Mouse (Mus musculus) urinary bladder, postnatal 25 days (tissue): ENCODE results near the gene Pqlc3.
"Not testable (repeated sequence)": the region's sequence is repeated elsewhere in the genome, so short reads cannot be mapped to it uniquely, and the experiment has no call there.

ENCODE experiments used
- DNase-seq: peaks from one replicate; pipeline ENCODE4 v3.0.0; 2022; ENCODE audit warnings: low spot score

The Pqlc3 gene

DNA sequence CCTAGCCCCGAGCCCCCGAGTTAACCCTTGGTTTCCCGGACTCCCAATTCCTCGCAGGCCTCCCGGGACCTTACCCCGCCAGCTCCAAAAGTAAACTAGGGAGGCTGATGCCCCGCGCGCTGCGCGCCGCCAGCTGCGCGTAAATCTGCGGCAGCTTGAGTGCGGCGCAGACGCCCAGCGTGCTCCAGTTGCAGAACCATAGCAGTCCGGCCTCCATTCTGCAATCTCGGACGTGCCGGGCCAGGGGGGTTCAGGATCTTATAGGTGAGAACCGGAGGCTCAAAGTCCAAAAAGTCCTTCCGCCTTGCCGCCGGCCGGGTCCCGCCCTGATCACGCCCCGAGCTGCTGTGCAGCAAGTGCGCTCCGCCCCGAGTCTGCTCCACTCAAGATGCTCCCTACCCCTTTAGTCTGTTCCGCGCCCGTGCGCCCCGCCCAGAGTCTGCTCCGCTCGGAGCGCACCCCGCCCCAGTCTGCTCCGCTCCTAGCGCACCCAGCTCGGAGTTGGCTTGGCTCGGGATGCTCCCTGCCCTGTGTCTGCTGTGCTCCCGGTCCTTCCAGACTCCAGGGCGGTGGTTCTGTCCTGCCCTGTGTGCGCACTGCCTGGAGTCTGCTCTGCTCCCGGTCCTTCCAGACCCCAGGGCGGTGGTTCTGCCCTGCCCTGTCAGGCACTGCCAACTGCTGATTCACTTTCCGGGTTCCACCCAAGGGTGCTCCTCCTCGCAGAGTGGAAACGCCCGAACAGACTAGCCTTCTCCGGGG, at the start of gene Pqlc3:
Gene Pqlc3 (minus strand): TSS at position 670 of the 759 bp plus-strand sequence.
- peak; percentile 77 for DNase-seq

DNA sequence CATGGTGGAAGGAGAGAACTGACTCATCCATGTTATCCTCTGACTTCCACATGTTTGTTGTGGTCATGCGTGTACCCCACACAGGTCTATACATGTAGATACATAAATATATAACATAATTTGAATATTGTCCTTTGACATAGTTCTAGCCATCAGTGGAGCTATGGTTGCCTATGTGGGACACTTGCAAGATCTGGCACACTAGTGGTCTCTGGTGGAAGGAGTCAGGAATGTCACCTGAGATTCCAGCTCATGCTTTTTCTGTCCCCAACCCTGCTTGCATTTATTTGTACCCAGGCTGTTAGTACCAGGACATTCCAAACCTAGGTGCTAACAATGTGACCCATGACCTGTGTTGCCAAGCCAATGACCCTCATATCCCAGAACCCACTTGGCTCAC, 49.6 kb upstream of the Pqlc3 start:
- DNase-seq, result no peak

DNA sequence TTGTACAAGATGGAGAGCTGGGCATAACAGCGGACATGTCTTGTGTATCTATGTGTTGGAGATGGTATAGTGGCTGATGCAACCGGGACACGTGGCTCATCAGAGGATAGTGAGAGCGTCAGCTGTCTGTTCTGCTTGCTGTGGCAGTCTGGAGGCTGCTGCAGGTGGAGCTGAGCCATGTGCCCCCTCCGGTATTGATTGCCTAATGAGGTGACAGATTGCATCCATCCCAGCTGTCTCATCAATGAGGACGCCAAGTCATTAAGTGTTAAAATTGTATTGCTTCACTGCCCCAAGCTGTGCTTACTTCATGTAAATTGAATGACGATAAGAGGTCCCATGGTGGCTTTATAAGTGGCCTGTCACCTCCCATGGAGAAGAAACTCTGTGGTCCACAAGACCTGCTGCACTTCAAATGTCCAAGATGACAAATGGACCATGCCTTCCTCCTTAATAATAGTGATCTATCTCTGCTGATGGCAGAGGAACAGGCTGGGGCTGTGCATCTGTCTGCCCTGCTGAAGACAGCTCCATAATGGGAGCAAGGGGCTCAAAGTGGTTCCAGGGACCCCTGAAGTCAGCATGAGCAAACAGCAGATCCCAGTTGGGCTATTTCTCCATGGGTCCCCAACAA, 48.9 kb upstream of the Pqlc3 start:
- DNase-seq, result no peak

DNA sequence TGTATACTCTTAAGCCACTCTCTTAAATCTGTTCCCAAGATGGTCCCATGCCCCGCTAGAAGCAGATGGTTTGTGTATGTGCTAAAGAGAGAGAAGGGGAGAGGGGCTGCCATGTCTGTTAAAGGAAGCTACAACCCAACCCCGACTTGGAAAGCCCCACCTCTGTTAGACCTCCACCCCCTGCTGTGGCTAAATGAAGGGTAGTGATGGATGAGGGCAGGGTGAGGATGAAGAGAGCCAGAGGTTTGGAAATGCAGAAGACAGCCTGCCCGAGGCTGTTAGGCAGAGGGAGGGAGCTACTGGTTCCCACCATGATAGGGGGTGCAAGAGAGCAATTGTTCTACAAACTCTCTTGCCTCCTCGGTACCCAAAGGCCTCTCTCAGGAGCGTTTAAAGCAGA, 43.1 kb upstream of the Pqlc3 start:
- no peak for DNase-seq

DNA sequence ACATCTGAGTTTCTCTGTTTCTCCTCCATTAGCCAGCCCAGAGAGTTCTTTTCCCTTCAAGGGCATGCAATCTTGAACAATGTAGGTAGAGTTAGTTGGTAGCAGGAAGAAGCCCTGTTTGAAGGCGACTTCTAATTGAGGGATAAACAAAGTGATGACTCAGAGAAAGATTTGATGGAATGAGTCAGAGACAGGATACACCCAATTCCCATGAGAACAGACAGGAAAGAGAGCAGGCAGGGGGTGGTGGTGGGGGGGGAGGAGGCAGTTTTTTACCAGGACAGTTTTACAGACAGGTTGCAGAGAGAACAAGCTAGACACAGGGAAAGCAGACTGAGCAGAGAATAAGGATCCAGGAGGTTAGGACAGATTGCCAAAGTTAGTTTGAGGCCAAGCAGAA, 40.4 kb upstream of the Pqlc3 start:
- DNase-seq, result no peak

DNA sequence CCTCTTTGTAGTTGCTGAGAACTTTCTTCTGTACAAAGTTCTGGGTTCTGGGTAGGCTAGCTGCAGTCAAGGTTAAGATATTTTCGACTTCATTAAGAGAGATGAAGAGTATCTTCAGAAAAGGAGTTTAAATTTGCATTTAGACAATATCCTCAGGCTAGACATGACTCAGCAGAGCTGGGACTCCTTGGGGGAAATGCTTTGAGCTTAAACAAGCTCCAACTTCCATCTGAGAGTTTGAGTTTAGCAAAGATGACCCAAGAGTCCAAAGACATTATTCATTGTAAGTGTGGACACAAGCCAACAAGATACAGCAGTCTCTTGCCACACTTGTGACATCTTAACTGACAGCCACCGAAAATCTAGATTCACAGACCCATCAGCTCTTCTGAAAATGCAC, 39.2 kb upstream of the Pqlc3 start:
- no peak for DNase-seq

DNA sequence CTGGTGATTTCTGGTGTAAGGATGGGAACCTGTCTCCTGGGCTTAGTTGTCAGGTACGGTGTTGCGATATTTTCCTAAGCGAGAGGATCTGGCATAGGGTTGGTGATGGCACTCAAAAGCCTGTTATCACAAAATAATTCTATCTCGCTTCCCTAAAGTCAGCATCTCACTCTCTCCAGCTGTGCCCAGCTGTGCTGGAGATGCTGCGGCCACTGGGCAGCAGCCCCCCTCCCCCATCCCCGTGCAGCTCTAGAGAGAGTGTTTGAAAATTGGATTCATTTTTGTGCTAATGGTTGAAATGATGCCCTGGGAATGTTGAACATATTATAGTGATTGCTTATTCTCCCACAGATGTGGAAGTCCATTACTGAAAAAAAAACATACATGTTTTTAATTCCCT, 38.0 kb upstream of the Pqlc3 start:
- DNase-seq, result no peak

DNA sequence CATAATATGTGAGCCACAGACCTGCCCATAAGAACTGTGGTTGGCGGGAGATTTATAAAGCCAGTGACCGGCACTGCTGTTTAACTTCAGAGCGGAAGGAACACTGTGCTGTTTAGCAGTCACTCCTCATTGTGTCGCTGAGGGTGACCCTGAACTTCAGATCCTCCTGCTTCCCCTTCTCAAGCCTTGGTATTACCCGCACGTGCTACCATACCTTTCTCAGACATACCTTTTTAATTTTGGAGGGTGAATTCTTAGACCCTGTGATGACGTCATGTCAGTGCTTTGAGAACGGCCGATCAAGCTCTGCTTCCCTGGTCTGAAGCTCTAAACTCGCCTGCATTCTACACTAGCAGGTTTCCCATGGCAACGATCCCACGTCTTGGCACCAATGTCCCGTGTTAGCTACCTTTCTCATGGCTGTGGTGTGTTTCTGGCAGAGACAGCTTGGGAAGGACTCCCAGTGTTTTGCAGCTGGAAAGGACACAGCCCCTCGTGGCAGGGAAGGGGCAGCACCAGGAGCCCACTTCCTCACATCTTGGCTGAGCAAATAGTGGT, 36.9 kb upstream of the Pqlc3 start:
- no peak for DNase-seq

DNA sequence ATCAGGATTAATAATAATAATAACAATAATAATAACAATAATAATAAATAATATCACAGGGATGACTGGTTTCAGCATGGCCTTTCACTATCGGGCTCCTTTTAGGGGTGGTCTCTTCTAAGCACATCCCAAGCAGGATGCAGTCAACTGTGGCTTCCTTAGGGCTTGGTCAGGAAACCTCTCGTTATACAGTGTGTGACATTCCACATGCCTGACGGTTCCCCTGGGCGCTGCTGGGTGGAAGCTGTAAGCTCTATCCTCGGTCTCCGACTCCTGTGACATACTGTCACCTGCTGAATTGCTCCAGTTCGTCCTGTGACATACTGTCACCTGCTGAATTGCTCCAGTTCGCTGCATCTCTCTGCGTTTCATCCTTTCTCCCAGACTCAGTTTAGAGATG, 36.3 kb upstream of the Pqlc3 start:
- no peak for DNase-seq

DNA sequence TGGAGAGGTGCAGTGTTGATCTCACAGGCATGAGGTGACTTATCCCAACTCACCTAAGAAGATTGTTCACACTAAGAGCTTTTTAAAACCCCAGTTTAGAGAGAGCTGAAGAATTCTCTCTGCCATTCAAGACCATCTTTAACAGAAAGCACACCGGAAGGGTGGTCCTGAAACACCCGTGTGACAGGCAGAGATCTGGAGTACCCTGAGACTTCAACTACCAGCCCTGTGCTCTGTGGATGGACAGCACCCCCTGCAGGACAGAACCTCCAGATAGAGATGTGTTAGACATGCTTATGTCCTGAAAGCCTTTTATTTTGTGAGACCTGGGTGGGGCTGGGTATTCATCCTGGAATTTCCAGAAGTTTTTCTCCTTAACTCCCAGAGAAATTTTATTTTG, 34.9 kb upstream of the Pqlc3 start:
- DNase-seq, result peak; percentile 10

DNA sequence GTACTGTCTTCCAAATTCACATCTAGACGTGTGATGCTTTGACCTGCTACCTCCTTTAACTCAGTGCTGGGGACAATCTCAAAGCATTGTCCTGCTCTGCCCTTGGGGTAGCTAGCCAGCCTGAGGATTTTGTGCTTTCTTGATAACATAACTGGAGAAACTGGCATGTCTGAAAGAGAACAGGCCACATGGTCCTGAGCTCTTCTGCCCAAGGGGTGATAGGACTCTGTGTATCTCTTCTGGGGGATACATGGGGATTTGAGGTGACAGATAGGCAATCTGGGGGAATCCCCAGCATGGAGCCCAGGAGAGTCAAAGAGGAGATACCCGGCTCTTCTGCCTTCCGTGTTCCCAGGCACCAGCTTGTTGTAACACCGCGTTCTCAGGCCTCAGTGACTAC, 34.5 kb upstream of the Pqlc3 start:
- DNase-seq, result no peak

DNA sequence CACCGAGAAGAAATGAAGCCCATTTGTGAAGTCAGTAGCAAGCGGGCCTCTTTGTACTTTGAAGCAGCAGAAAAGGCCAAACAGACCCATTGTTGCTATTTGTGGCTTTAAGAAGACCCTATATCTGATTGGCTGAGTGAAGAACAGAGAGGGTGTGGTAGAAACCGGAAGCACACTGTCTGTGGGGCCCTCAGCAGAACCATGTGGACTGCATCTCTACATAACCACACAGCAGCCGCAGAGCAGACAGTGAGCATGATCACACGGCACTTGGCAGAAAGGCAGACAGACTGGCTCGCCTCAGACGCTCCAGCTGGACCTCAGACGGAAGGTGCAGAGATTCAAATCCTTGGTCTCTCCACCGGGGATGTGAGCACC, 33.2 kb upstream of the Pqlc3 start:
- DNase-seq, result no peak

DNA sequence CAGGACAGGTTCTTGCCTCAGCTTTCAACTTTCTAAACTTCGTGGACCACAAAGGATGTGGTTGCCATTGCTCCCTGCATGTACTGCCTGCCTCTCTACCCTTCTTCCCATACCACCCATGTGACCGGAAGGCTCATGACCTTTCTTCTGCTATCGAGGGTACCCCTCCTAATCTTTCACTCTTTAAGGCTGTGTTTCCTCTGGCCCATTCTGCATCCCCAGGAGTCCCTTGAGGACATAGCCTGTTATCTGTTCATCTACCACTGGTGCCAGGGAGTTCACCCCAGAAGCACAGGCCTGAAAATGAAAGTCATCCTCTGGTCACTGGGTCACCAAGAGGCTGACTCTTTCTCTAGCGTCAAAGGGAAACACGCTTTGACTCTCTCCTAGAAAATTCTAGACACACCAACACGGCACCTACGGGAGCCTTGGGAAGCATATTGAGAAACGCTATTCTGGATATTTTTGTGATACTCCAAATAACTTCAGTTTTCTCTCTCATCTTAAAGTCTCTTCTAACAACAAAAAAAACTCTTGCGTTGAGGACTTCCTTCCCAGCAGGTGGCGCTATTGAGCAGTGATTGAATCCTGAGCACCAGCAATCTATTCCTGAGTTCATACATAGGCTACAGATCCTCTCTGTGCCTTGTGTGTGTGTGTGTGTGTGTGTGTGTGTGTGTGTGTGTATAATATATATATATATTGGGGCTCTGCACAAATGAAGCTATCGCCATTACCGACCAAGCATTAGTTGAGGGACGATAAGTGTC, 32.7 kb upstream of the Pqlc3 start:
- peak; percentile 87 for DNase-seq

DNA sequence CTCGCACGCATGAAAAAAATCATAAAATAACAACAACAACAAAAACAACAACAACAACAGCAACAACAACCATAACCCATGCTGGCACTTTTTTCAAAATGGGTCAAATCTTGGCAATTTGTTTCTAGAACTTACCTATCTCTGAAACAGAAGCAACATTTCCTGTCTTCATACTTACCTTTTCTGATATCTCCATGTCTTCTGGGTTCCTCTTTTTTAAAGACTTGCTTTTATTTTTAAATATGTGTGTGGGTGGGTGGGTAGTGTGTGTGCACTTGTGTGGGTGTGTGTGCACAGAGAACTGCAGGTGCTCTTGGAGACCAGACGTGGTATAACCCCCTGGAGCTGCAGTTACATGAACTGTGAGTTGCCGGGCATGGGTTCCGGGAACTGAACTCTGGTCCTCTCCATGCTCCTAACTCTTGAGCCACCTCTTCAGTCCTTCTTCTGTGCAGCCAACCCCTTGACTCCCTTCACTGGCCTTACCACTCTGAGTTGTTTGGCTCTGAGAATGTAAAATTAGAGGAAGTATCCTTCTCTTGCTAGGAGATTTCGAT, 24.4 kb upstream of the Pqlc3 start:
- DNase-seq, result no peak

DNA sequence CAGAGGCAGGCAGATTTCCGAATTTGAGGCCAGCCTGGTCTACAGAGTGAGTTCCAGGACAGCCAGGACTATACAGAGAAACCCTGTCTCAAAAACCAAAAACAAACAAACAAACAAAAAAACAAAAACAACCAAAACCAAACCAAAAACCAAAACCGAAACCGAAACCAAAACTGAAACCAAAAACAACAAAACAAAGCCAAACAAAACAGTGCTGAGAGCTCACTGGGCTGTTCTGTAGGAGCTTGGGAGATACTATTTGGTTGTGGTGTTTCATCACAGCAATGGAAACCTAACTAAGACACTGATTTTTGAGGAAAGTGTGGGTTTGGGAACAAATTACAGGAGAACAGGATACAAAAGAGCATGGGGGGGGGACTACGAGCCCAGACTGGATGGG, 21.9 kb upstream of the Pqlc3 start:
- no peak for DNase-seq

DNA sequence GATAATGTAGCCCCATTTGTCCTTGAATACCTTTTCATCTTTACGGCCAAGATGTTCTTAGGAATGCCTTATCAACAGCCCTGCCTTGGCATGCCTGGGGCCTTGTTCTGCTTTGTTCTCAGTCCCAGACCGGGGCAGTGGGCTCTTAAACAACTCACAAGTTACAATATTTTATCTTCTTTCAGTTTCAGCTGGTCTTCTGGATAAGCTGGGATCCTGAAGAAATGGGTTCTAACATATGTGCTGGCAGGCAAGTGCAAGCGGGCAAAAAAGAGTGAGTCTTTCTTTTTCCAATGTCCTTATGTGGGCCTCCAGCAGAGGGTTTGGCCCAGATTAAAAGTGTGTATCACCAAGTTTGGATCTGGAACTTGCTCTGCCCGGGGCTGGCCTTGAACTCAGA, 20.9 kb upstream of the Pqlc3 start:
- not testable (repeated sequence) for DNase-seq

DNA sequence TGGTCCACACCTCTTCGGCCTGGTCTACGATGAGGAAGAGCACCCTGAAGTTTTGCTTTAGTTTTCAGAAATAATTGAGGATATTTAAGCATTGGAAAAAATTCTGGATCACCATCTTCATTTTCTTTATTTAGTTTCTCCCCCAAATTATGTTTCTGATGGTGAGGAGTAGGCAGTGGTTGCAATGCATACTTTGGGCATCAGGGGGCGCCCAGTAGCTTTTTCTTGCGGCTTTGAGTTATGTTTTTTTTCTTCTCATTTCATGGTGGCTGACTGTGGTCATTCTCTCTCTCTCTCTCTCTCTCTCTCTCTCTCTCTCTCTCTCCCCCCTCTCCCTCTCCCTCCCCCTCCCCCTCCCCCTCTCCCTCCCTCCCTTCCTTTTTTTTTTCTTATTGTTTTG, 18.3 kb upstream of the Pqlc3 start:
- DNase-seq, result peak; percentile 55

DNA sequence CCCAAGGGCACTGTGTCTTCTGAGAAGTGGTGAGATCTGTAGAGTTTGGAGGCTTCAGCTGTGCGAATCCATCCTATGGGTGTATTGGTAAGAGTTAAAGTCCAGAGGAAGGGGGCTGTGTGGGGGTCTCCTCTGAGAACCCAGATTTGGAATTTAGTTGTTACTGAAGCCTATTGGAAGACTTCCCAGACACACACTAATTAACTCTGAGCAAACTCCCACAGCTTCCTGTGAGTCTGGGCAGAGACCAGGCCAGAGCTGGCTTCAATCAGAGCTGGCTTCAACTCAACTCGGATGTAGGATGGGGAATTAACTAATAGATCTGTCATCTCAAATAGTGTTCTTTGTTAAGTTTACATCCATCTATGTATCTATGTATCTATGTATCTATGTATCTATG, 15.5 kb upstream of the Pqlc3 start:
- no peak for DNase-seq

DNA sequence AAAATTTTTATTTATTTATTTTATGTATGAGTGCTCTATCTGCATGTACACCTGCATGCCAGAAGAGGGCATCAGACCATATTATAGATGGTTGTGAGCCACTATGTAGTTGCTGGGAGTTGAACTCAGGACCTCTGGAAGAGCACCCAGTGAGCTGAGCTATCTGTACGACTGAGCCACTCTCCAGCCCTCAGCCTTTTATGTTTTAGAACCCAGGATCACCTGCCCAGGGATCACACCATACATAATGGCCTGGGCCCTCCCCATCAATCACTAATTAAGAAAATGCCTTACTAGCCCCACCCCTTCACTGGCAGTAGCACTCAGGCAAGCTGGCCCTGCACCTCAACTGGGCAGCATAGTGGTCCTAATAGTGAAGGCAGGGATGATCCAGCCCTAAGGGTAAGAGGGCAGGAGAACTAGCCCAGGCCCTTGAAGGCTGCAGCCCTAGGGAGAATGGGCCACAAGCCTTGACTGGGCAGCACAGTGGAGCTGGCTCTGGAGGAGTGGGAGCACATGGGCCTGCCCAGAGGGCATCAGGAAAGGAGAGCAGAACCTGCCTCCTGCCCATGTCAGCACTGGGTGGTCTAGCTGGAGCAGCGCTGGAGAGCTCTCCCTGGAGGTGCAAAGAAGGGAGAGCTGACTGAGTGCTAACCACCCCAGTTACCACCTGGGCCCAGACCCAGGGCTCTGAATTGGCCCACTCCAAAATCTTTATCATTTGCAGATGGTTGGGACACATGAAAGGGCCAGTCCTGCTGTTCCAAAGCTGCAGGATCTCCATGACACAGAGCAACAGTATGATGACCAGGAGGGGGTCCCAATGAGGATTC, 12.1 kb upstream of the Pqlc3 start:
- no peak for DNase-seq

DNA sequence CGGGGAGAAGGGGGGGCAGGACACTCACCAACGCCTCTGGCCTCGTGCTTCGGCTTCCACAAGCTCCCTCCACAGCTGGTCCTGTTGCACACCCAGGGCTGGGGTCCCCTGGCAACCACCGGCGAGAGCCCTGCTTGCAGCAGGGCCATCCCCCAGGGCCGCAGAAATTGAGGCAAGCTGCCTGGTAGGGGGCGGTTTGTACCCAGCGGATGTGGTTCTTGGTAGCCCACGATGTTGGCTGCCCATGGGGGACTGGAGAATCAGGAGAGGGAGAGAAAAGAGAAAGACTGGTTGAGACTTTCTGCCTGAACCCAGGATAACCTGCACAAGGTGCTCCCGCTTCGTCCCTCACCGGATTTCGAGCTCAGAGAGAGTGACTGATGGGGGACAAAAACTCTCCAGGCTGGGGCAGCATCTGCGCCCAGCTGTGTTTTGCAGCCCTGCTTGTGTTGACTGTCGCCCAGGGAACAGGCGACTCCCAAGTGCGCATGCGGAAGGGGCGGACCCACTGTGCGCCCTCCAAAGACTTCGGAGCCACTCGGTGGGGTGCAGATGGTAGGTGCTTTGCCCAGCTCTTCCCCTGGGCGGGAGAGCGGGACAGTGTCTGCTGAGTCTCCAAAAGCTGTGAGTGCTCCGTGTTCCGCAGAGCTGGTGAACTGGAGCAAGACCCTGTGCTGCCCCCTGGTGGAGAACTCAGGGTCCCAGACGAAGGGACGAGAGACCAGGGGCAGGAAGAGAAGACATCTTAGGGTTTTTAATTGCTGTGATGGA, 11.1 kb upstream of the Pqlc3 start, which contains the start of gene 2410004P03Rik:
Gene 2410004P03Rik (minus strand): TSS at position 628 of the 771 bp plus-strand sequence.
- peak; percentile 79 for DNase-seq

DNA sequence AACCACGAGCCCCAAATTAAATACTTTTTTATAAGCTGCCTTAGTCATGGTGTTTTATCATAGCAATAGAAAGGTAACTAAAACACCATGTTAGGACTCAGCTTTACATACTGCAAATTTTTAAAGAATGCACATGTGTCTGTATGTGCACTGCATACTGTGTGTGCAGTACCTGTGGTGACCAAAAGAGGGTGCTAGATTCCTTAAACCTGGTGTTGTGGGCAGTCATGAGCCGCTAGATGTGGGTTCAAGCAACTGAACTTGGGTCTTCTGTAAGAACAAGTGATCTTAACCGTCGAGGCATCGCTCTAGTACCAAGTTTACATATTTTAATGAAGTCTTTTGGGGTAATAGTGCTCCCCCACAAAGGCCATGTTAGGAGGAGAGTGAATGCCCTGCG, 9.3 kb upstream of the Pqlc3 start:
- no peak for DNase-seq
